Mouse (Mus musculus): ENCODE results near the gene Trp53i11.

DNA sequence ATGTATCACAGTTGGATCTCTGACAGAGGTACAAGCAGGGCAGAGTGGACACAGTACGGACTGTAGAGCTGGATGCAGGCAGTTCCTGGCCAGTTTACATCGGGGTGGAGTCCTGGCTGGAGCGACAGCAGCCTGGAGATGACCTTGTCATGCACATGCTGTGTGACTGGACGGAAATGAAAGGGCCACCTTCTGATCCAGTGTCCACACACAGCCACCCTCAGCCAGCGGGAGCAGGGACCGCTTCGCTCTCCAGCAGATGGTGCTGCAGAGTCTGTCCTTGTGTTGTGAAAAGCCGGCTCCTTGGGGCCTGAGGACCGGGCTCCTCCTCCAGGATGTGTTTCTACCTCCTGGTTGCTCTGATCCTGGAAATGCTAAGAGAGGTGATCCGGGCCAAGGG lies 16.3 kb downstream of the Trp53i11 start:
- TF ChIP-seq CTCF (IDR thresholded peaks at IDR 0.05; ENCODE audit: borderline replicate concordance, insufficient read depth, low read length) (peak; percentile 89), POLR2A (IDR thresholded peaks at IDR 0.05; ENCODE audit: low read depth, low read length) (no peak)

Data from embryonic fibroblast, embryonic 13.5 days (primary cell).